Comparison of ENCODE assay signal across 7 mouse cellular contexts in genomic region chr6:127541617-127542374, GRCm38 (mm10). TPM values are rescaled to one million over a fixed set of nuclear protein-coding genes. Genes with fewer than 3 reads are reported as not detected.
A peak's percentile ranks its signal among the peaks of the same experiment; 100 is the strongest.
DNase-seq lines count a peak whose midpoint lies in the region; ATAC-seq and TF ChIP-seq lines count a peak whose summit lies in the region.

No protein-coding gene starts in this region.

- no peak overlapping the region for H3K27ac ChIP-seq in heart, postnatal 0 days (ENCODE audit: low read depth)

- ATAC-seq in activated CD4-positive, CD25-positive, alpha-beta regulatory T cell, adult 4 months = peak; percentile 75
- ATAC-seq in heart, postnatal 0 days (ENCODE audit: insufficient read depth, low read depth) = 0 out of 2 replicates have a peak, but pooled peaks have one; percentile 20

- TF ChIP-seq EP300 in heart, postnatal 0 days (IDR thresholded peaks at IDR 0.05; ENCODE audit: low read depth) = no peak

- H3K27me3 ChIP-seq in heart, postnatal 0 days (ENCODE audit: control insufficient read depth, insufficient read depth, low read length) = 0 out of 2 replicates have a peak, but pooled peaks cover 3% of the 10 kb centered on the region

- peaks cover 7% of the 10 kb centered on the region; the same call in 1 of the 2 replicates for H3K4me1 ChIP-seq in heart, postnatal 0 days (ENCODE audit: control insufficient read depth, insufficient read depth)

- no peaks in the 10 kb centered on the region for H3K9me3 ChIP-seq in heart, postnatal 0 days (replicated peaks; ENCODE audit: control insufficient read depth, low read length)

- no peaks in the 10 kb centered on the region for H3K36me3 ChIP-seq in heart, postnatal 0 days (replicated peaks; ENCODE audit: control insufficient read depth, insufficient read depth, low read length)

- TF ChIP-seq CTCF in heart, postnatal 0 days (IDR thresholded peaks at IDR 0.05; ENCODE audit: low read depth) = peak; percentile 86

- peak; percentile 91 for DNase-seq in ES-CJ7 (ENCODE audit: low read depth, low spot score)
- DNase-seq in embryo, embryonic 11 days = peak; percentile 88
- peak; percentile 82 for DNase-seq in heart, postnatal 0 days (ENCODE audit: low spot score)
- DNase-seq in kidney, postnatal 25 days = peak; percentile 45 to 68
- peak; percentile 74 for DNase-seq in lung, postnatal 10 days
- peak; percentile 75 to 86 for DNase-seq in right cerebral cortex, adult 2 months (ENCODE audit: low spot score in 2 of 2)

- H3K4me2 ChIP-seq in heart, postnatal 0 days (ENCODE audit: low read depth, low read length) = no peak overlapping the region

- no peak overlapping the region for H3K9ac ChIP-seq in heart, postnatal 0 days (replicated peaks; ENCODE audit: low read depth, low read length)

- 36% methylated on average over 18 of the region's 18 CpGs for WGBS in heart, postnatal 0 days

- no peak overlapping the region for H3K4me3 ChIP-seq in heart, postnatal 0 days (ENCODE audit: low read depth, low read length)

RNA-seq across cellular contexts. Expression of gene Cracr2a, which starts 19.3 kb away (rescaled TPM):
- polyA plus RNA-seq in activated CD4-positive, CD25-positive, alpha-beta regulatory T cell, adult 4 months (2017; shearing (Covaris generic)) = 10 to 100 TPM; 11.2 to 12.3 TPM
- 0.85 and 1.7 TPM in 2 replicates for total RNA-seq in heart, postnatal 0 days (2014; rRNA removed; ENCODE audit: low replicate concordance)
- polyA plus RNA-seq in heart, postnatal 0 days (2015; fragmentation: Nextera tagmentation; extraction: Ambion mirVana) = 0.86 and 1.0 TPM in 2 replicates
